Mouse (Mus musculus): Measurements from ENCODE around the gene Edar. TPM values are rescaled to one million over a fixed set of nuclear protein-coding genes. Genes with fewer than 3 reads are reported as not detected.

The Edar gene
- total and polyA plus RNA-seq, 3 experiments = 0.31 to 0.47 (median 0.39) TPM

DNA sequence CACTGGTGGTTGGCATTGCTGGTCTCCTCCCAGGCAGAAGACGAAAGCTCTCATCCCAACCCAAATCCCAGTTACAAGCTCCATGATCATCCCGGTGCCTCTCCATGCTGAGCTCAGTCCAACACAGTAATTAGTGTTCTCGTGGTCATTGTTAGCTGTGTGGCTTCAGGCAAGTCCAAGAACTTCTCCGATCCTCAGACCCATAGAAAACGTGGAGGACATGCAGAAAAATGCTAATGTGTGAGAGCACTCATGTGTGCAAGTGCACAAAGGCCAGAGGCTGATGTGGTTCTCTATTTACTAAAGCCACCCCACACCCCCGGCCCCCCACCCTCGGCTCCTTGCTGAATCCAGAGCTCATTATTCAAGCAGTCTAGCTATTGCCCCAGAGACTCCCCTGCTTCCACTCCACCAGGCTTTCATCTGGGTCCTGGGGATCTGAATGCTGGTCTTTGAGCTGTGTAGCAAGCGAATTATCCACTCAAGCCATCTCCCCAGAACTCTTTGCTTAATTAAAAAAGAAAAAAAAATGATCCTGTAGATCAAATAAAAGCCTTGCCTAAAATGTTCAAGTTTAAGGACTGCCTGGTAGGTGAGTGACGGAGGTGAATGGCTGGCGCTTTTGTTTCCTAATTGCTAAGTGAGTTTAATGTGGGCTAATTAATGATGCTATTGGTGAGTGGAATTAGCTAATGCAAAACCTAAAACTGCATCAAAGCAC is 2.7 kb downstream of the Edar start:
- TF ChIP-seq EP300 (IDR thresholded peaks at IDR 0.05; ENCODE audit: insufficient read depth, low read depth, low read length) (no peak), POLR2A (IDR thresholded peaks at IDR 0.05; ENCODE audit: insufficient read depth, low read depth, low read length) (no peak), CTCF (IDR thresholded peaks at IDR 0.05) (no peak)
- Histone ChIP-seq H3K4me1 (ENCODE audit: control insufficient read depth, insufficient read depth, low read length) (no peaks in the 10 kb centered on the region), H3K27ac (no peak overlapping the region), H3K9ac (ENCODE audit: low read depth, low read length) (no peak overlapping the region), H3K27me3 (ENCODE audit: control insufficient read depth, insufficient read depth, low read length) (no peaks in the 10 kb centered on the region), H3K36me3 (ENCODE audit: control insufficient read depth, insufficient read depth, low read length) (no peaks in the 10 kb centered on the region), H3K4me3 (no peak overlapping the region), H3K79me2 (replicated peaks; ENCODE audit: control insufficient read depth, insufficient read depth, low read length) (no peaks in the 10 kb centered on the region)
- no peak for DNase-seq
- intact Hi-C loops (cut with DNase I) = no loop called here
- 76% methylated on average over 10 of the region's 10 CpGs for WGBS

DNA sequence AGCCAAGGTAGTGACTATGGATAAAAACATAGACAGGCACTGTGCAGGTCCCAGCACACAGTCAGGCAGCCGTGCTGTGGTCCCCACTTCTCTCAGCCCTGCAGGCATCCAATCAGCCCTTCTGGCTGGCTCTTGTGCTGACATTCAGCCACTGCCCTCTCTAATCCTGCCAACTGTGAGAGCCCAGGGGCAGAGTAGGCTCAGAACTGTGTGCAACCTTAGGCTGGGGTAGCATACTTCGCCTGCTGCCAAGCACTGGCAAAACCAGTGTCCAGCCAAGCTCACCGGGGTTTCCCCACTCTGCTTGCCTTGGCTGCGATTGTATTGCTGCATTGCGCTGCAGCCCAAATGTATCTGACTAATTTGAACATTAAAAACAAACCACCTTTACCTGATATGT is 11.6 kb downstream of the Edar start:
- peak; percentile 39 to 74 for DNase-seq
- no peak overlapping the region for H3K27ac ChIP-seq
- no peaks in the 10 kb centered on the region for H3K4me1 ChIP-seq (ENCODE audit: control insufficient read depth, insufficient read depth, low read length)
- no peaks in the 10 kb centered on the region for H3K36me3 ChIP-seq (ENCODE audit: control insufficient read depth, insufficient read depth, low read length)
- WGBS = 60% methylated on average over 5 of the region's 5 CpGs
- TF ChIP-seq CTCF (IDR thresholded peaks at IDR 0.05) = no peak
- TF ChIP-seq POLR2A (IDR thresholded peaks at IDR 0.05; ENCODE audit: insufficient read depth, low read depth, low read length) = no peak
- TF ChIP-seq EP300 (IDR thresholded peaks at IDR 0.05; ENCODE audit: insufficient read depth, low read depth, low read length) = no peak
- H3K79me2 ChIP-seq (replicated peaks; ENCODE audit: control insufficient read depth, insufficient read depth, low read length) = no peaks in the 10 kb centered on the region
- H3K9ac ChIP-seq (ENCODE audit: low read depth, low read length) = no peak overlapping the region
- H3K27me3 ChIP-seq (ENCODE audit: control insufficient read depth, insufficient read depth, low read length) = no peaks in the 10 kb centered on the region
- intact Hi-C loops (cut with DNase I) = no loop called here
- no peak overlapping the region for H3K4me3 ChIP-seq

DNA sequence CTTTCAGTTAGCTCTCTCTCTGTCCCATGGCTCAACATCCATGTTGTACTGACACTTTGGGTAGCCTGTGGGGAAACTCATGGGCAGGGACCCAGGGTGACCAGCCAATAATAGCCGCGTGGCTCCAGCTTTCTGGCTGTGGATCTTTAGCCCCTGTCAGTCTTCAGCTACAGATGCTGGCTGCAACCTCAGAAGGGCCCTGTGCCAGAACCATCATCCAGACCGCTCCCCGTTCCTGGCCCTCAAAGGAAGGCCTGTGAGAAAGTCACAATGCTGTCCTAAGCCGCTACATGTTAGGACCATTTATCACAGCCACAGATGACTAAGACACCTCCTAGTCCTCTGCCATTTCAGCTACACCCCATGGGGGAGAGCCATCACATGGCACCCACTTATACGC is 12.0 kb downstream of the Edar start:
- Histone ChIP-seq H3K79me2 (replicated peaks; ENCODE audit: control insufficient read depth, insufficient read depth, low read length) (no peaks in the 10 kb centered on the region), H3K4me3 (no peak overlapping the region), H3K36me3 (ENCODE audit: control insufficient read depth, insufficient read depth, low read length) (no peaks in the 10 kb centered on the region), H3K27ac (no peak overlapping the region), H3K4me1 (ENCODE audit: control insufficient read depth, insufficient read depth, low read length) (no peaks in the 10 kb centered on the region), H3K27me3 (ENCODE audit: control insufficient read depth, insufficient read depth, low read length) (no peaks in the 10 kb centered on the region), H3K9ac (ENCODE audit: low read depth, low read length) (no peak overlapping the region)
- TF ChIP-seq POLR2A (IDR thresholded peaks at IDR 0.05; ENCODE audit: insufficient read depth, low read depth, low read length) (no peak), EP300 (IDR thresholded peaks at IDR 0.05; ENCODE audit: insufficient read depth, low read depth, low read length) (no peak), CTCF (IDR thresholded peaks at IDR 0.05) (no peak)
- 48% methylated on average over 6 of the region's 6 CpGs for WGBS
- peak; percentile 50 to 68 for DNase-seq
- intact Hi-C loops (cut with DNase I) = no loop called here

DNA sequence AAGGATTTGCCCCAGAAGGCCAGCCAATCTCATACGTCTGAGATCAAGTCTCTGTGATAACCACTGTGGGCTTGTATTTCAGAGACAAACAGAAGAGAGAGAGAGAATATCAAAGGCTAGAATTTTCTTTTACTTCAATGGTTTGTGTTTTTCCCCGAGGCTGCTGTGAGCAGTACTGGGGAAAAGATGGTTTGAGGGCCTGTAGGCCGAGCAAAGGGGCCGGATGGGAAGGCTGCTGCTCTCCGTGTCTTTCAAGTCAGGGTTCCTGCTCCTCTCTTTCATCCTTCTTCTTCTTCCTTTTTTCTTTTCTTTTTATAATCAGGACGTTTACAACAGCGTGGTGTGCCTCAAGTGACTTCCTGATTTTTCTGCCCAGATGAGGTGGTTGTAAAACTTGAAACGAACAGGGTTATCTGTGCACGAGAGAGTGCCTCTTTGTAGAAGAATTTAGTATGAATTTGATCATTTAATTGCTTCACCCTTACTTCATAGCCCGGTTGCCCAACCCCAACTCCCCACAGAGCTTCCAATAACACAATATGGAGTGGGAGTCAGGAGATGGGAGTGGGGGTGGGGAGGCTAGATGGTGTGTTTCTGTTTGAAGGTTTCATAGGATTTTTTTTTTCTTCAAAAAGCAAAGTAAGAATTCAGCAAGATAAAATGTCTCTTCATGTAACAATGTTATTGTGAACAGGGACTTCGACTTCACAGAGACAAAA is 16.0 kb downstream of the Edar start:
- intact Hi-C loops (cut with DNase I) = no loop called here
- 60% methylated on average over 11 of the region's 11 CpGs for WGBS

DNA sequence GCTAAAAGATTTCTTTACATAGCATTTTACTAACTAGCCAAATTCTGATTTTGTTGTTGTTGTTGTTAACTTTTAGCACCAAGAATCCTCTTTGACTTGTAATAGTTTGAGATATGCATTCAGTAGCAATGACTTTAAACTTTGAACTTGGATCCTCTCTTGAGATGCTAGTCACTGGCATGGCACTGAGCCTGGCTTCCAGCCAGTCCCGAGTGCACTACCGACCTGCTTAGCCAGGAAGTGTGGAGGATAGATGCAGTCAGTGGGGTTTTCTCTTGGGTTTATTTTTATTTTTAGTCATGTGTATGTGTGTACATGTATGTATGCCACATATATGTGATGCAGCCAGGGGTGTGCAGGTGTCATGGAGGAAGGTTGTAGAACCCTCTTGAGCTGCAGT is 17.7 kb downstream of the Edar start:
- Histone ChIP-seq H3K9ac (ENCODE audit: low read depth, low read length) (no peak overlapping the region), H3K79me2 (replicated peaks; ENCODE audit: control insufficient read depth, insufficient read depth, low read length) (no peaks in the 10 kb centered on the region), H3K27ac (no peak overlapping the region), H3K4me3 (no peak overlapping the region), H3K36me3 (ENCODE audit: control insufficient read depth, insufficient read depth, low read length) (no peaks in the 10 kb centered on the region), H3K4me1 (ENCODE audit: control insufficient read depth, insufficient read depth, low read length) (no peaks in the 10 kb centered on the region), H3K27me3 (ENCODE audit: control insufficient read depth, insufficient read depth, low read length) (no peaks in the 10 kb centered on the region)
- 9% methylated on average over 2 of the region's 2 CpGs for WGBS
- no peak for TF ChIP-seq EP300 (IDR thresholded peaks at IDR 0.05; ENCODE audit: insufficient read depth, low read depth, low read length)
- no peak for TF ChIP-seq POLR2A (IDR thresholded peaks at IDR 0.05; ENCODE audit: insufficient read depth, low read depth, low read length)
- TF ChIP-seq CTCF (IDR thresholded peaks at IDR 0.05) = no peak
- intact Hi-C loops (cut with DNase I) = no loop called here
- no peak for DNase-seq

More for the DNA sequence above, 16.0 kb downstream of the Edar start:
- Histone ChIP-seq H3K36me3 (ENCODE audit: control insufficient read depth, insufficient read depth, low read length) (no peaks in the 10 kb centered on the region), H3K4me1 (ENCODE audit: control insufficient read depth, insufficient read depth, low read length) (no peaks in the 10 kb centered on the region), H3K27me3 (ENCODE audit: control insufficient read depth, insufficient read depth, low read length) (no peaks in the 10 kb centered on the region), H3K79me2 (replicated peaks; ENCODE audit: control insufficient read depth, insufficient read depth, low read length) (no peaks in the 10 kb centered on the region), H3K27ac (no peak overlapping the region), H3K4me3 (no peak overlapping the region), H3K9ac (ENCODE audit: low read depth, low read length) (no peak overlapping the region)
- no peak for DNase-seq
- TF ChIP-seq POLR2A (IDR thresholded peaks at IDR 0.05; ENCODE audit: insufficient read depth, low read depth, low read length) = no peak
- no peak for TF ChIP-seq EP300 (IDR thresholded peaks at IDR 0.05; ENCODE audit: insufficient read depth, low read depth, low read length)
- TF ChIP-seq CTCF (IDR thresholded peaks at IDR 0.05) = no peak

DNA sequence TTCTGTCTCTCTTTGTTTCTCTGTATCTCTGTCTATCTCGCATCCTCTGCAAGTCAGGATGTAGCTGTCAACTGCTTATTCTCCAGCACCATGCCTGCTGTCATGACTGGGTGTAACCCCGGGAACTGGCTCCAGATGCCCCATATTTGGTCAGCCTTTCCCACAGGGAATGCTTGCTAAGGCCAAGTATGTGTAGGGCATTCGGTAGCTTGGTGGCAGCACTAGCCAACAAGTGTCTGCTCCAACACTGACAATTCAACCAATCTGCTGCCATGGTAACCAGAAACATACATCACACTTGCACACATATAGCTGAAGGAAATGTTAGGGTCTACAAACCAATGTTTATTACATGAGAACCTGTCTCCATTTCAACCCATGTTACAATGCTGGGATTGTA is 21.8 kb downstream of the Edar start:
- no peak overlapping the region for H3K27ac ChIP-seq
- no peak overlapping the region for H3K4me3 ChIP-seq
- H3K36me3 ChIP-seq (ENCODE audit: control insufficient read depth, insufficient read depth, low read length) = no peaks in the 10 kb centered on the region
- no peaks in the 10 kb centered on the region for H3K4me1 ChIP-seq (ENCODE audit: control insufficient read depth, insufficient read depth, low read length)
- 20% methylated on average over 3 of the region's 3 CpGs for WGBS
- no peaks in the 10 kb centered on the region for H3K79me2 ChIP-seq (replicated peaks; ENCODE audit: control insufficient read depth, insufficient read depth, low read length)
- TF ChIP-seq EP300 (IDR thresholded peaks at IDR 0.05; ENCODE audit: insufficient read depth, low read depth, low read length) = no peak
- TF ChIP-seq CTCF (IDR thresholded peaks at IDR 0.05) = 0 out of 2 replicates have a peak, but pooled peaks have one; percentile 13
- no peak overlapping the region for H3K9ac ChIP-seq (ENCODE audit: low read depth, low read length)
- intact Hi-C loops (cut with DNase I) = no loop called here
- no peaks in the 10 kb centered on the region for H3K27me3 ChIP-seq (ENCODE audit: control insufficient read depth, insufficient read depth, low read length)
- peak in 1 of 2 experiments; percentile 30 for DNase-seq

Measured in heart, adult 2 months (tissue).